Mouse (Mus musculus): Measurements from ENCODE around the gene Dok5.

GRCm38 (mm10) chr2:170841441-170841965 is 109.9 kb downstream of the Dok5 start:
- no peak for TF ChIP-seq POLR2A (IDR thresholded peaks at IDR 0.05; ENCODE audit: borderline replicate concordance, extremely low read depth, insufficient read depth, insufficient read length, poor library complexity, severe bottlenecking)
- TF ChIP-seq CTCF (IDR thresholded peaks at IDR 0.05; ENCODE audit: borderline replicate concordance, extremely low read depth, insufficient read depth, insufficient read length): no peak

Data from brain, embryonic 14.5 days (tissue).